Mouse (Mus musculus) urinary bladder, postnatal 4 days (tissue): ENCODE results near the gene Gm527.

ENCODE experiments used
- DNase-seq, 2 experiments: peaks; one replicate each; pipeline ENCODE4 v3.0.0; 2021 to 2022; ENCODE audit warnings: low spot score in 2 of 2

Gene Gm527

DNA sequence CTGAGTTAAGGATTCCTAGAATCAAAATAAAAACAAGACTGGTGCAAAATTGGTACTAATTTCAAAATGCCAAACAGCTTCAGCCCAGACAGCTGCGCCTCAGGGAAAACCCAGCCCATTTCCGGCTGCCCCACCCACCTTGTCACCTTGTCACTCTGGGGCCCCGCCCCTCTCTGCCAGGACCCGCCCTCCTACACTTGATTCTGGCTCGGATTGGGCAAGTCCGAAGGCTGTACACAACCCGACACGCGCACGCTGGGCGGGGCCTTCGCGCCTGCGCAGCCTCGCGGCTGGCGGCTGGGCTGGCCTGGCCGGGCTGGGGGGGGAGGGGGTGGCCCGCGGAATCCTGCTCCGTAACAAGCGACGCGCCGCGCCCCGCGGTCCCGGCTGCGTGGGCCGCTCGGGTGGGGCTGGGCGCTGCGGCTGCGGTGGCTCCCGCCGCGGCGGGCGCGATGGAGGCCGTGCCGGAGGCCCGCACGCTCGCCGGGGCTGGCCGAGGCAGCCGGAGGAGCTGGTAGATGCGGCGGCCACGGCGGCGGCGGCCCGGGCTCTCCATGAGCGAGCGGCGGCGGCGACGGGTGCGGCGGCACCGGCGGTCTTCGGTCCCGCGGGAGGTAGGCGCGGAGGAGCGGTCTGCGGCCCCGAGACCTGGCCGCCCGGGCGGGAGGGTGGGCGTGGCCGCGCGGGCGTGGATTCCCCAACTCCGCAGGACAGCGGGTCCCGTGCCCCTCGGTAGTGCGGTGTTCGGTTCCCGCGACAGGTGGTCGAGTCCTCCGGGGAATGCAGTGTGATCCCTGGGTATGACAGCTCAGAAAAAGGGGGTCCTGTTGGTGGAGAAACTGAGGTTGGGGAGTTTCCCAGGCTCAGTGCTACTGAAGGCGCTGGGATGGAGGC lies at the start of gene Gm527:
Gene Gm527, plus strand, starts transcription at position 329 of the 894 bp plus-strand sequence.
- DNase-seq = peak; percentile 92 to 94

DNA sequence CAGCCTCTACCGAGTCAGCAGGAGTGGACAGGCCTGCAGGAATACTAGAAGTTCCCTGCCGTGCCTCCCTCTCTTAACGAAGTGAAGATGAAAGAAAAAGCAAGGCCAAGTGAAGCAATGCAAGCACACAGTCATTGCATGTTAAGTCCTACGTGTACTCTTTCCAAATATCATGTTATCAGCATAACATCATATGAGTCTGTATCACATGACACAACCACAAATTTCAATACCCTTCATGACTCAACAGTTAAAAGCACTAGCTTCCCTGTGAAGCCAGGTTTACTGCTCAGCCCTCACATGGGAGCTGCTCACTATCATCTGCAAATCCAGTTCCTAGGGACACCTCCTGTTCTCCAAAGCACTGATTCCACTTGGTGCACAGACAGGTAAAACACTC lies 46.6 kb upstream of the Gm527 start:
- DNase-seq = no peak

DNA sequence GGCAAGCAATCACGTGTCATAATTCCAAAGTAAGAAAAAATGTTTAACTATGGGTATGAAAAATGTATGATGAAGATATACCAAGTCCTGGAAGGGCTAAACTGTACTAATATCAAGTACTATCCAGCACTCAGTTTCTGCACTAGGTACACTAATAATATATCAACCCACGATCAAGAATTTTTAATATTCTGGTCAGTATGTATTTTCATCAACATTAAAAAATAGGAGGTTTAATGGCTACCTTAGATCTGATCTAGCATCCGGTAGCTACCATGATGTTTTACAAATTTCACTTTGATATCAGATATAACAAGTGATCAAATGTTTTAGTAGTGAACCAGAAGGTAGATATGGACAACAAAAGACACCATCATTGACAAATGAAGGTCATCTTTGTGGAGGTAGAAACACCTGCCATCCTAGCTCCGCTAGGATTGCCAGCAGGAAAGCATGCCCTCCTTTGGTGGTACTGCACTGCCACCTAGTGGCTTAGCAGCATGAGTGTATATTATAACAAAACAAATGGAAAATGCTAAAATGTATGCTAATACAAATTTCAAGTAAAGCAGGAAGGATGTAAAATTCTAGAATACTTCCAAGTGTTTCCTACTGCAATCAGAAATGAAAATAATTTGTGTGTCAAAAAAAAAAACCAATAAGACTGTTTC lies 20.5 kb upstream of the Gm527 start:
- DNase-seq = peak in 1 of 2 experiments; percentile 63

DNA sequence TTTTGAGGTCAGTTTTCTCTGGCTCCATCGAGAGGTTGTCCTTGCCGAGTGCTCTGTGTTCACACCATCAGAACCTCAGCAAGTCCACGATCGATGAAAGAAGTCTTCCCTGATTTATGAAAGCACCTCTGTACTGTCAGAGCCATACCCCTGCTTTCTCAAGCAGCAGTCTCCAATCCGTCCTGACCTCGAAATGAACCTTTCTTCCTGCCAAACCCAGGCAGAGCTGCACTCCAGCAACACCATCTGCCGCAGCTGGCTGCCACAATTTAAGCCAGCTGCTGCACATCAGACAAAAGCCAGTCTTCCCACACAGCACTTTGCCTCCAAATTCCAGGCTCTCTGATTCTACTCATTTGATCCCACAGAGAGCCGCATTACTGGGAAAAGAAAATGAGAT lies 15.2 kb upstream of the Gm527 start:
- DNase-seq = peak; percentile 59 to 61

DNA sequence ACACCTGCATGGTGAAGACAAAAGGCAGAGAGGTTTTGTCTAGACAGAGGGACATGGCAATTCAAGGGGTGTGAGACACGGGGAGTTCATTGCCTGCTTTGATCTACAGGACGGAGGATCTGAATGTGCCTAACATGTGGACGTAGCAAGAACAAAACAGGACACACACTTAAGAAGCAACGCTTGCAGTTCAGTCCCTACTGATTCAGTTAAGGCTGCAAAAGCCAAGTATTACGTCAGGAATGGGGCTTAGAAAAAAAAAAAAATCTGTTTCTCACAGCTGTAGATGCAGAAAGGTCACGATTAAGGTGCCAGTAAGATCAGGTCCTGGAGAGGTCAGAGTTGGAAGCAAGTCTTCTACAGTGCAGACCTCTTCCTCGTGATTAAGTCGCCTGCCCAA lies 14.5 kb upstream of the Gm527 start:
- no peak for DNase-seq

DNA sequence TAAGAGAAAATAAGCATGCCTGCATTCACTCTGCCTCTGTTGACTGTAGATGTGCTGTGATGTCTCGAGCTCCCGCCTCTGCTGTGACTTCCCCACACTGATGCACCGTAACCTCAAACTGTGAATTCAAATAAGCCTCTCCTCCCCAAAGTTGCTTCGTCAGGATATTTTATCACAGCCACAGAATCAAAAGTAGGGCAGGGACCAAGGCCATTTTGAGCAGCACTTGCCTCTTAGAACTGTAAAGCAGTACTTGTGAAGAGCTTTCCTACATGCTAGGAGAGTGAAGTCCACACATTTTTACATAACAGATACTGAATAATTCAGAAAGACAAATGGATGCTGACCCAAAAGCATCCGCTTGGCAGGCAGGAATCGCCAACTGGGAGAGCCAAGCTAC lies 4.7 kb upstream of the Gm527 start:
- no peak for DNase-seq

DNA sequence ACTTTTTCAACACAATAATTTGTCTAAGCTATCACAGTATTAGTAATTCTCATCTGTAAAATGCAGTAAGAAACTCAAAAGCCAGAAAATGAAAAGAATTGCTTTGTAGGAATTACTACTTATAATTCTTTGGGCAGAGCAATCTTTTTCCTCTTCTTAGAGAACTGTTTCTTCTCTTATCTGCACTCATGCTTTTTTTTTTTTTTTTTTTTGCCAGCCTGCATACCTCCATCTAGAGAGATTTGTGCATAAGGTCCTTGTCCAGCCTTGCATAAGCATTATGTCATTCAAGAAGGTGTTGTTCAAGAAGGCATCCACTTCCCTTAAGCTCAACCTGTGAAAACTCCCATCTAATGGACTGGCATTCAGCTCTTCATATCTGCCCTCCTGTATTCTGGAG lies 971 bp upstream of the Gm527 start:
- no peak for DNase-seq

DNA sequence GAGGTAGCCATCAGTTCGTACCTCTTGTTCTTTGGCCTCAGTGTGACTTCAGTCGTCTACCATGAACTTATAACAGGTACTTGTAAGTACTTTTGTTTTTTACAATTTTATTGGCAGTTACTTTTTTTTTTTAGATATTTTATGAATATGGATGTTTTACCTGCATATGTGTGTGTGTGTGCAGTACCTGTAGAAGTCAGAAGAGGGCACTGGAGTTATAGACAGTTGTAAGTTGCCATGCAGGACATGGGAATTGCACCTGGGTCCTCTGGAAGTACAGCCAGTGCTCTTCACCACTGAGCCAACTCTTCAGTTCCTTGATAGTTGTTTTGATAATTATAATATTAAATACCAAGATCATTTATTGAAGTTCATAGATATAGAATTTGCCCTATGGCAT lies 19.8 kb downstream of the Gm527 start:
- DNase-seq = no peak

DNA sequence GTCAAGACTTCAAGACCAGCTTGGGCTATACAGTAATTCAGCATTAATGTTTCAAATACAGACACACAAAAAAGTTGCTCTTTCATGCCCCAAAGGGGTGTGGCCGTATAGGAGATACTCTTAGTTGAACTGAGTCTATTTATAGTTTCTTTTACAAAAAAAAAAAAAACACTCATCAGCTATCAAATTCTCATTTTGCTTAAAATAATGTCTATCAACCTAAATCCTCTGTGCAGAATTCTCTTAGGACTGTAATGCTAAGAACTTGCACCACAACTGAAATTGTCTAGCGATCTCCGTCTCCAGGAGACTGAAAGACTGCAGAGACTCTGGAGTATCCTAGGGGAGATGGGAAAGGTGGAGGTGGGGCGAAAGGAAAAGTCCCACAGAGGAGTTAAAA lies 46.9 kb downstream of the Gm527 start:
- no peak for DNase-seq

DNA sequence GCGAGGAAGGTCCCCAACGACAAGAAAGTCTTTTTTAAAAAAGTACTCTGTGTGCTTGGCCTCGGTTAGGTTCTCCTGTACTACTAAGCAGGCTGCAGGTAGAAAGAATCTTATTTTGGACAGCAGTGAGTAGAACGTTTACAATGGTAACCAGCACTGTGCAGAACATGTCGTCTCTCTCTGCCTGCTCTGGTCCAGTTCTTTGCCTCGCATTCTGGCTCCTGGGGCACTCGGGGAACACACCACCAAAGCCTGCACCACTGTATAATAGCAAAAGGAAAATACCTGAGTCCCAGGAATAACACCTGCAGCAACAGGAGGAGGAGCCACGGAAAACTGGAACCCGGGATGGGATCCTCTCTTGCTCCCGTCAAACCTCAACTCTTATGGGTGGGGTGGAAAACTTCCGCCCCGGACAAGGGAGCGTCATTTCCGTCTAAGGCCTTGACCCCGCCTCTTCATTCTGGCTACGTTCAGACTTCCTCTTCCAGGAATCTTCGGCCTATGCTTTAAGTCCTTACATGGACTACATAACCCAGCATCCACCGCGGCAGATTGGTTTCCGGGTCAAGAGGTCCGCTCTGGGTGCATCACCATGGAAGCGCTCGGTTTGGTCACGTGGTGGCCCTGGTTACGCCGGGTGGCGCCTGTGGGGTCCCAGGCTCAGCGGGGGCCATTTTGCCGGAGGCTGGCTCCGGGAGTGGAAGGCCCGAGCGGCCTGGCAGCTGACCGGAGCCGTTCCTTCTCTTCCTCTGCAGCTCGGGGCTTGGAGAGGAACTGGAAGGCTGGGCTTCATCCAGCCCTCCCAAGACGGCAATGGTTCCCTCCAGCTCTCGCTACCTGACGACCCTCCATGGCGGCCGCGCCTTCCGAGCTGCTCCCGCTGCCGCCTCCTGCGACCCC lies 47.7 kb downstream of the Gm527 start, which contains the start of the genes Klhl28 and Togaram1:
Gene Klhl28, minus strand, starts transcription at position 411 of the 903 bp plus-strand sequence.
Gene Togaram1, plus strand, starts transcription at position 681 of the 903 bp plus-strand sequence.
- DNase-seq = peak; percentile 98 to 99

DNA sequence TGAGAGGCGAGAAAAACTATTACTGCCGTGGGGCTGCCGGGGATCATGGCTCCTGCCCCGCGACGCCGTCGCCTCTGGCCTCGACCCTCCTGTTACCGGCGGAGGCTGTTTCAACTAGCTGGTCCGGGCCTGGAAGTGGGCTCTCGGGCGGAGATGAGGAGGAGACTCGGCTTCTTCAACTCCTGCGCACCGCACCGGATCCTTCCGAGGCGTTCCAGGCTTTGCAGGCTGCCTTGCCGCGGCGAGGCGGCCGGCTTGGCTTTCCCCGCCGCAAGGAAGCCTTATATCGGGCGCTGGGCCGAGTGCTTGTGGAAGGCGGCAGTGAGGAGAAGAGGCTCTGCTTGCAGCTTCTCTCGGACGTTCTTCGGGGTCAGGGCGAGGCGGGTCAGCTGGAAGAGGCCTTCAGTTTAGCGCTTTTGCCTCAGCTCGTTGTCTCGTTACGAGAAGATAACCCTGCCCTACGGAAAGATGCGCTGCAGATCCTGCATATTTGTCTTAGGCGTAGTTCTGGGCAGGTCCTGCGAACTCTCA lies 48.5 kb downstream of the Gm527 start:
- DNase-seq = peak in 1 of 2 experiments; percentile 40

DNA sequence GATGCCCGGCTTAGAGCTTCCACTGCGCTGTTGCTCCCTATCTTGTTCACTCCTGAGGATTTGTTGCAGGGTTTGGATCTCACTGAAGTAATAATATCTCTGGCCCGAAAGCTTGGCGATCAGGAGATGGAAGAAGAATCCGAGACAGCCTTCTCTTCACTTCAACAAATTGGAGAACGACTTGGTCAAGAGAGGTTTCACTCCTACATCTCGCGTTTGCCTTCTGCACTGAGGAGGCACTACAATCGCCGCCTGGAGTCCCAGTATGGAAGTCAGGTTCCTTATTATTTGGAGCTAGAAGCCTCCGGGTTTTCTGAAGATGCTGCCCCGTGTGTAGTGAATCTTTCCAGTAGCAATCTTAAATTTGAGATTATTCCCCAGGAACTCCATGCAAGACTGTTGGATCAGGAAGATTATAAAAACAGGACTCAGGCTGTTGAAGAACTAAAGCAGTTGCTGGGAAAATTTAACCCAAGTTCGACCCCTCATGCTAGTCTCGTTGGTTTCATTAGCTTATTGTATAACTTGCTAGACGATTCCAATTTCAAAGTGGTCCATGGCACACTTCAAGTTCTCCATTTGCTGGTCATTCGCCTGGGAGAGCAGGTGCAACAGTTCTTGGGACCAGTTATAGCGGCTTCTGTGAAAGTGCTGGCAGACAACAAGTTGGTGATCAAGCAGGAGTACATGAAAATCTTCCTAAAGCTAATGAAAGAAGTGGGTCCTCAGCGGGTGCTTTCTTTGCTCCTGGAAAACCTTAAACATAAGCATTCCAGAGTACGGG lies 49.1 kb downstream of the Gm527 start:
- no peak for DNase-seq

DNA sequence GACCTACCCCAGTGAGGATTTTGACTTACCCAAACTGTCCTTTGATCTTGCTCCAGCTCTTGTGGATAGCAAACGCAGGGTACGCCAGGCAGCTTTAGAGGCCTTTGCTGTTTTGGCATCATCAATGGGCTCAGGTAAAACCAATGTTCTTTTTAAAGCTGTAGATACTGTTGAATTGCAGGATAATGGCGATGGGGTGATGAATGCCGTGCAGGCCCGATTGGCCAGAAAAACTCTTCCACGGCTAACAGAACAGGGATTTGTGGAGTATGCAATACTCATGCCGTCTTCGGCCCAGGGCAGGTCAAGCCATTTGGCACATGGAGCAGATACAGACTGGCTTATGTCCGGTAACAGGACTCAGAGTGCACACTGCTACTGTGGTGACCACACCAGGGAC lies 49.8 kb downstream of the Gm527 start:
- no peak for DNase-seq

DNA sequence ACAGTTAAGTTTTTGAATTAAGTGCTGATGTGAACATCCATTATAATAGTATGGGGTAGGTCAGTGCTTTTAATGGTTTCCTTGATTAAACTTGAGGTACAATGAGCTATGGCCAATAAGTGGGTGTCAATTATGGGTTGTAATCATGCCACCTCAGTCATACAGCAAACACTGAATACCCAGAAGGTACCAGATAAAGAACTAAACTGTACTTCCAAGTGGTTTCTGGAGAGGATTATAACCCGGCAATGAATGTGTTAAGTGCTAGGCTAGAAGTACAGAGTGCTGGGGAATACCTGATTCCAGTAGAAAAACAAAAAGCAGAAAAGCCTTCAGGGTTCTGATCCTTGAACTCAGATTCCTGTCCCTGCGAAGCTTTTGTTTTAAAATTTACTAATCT lies 50.4 kb downstream of the Gm527 start:
- DNase-seq = no peak

DNA sequence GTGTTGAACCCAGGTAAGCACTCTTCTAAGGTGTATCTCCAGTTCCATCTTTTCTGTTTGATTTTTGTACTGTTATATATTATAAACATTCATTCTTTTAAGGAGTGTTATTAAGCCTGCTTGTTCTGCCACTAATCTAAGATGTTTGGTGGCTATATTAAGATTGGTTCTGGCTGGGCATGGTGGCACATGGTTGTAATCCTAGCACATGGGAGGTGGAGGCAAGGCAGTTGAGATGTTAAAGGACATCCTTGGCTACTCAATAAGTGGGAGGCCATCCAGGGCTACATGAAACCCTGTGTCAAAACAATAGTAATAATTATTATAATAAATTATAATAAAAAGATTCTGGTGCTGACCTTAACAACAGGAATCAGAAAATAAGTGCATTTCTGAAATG lies 53.7 kb downstream of the Gm527 start:
- no peak for DNase-seq

DNA sequence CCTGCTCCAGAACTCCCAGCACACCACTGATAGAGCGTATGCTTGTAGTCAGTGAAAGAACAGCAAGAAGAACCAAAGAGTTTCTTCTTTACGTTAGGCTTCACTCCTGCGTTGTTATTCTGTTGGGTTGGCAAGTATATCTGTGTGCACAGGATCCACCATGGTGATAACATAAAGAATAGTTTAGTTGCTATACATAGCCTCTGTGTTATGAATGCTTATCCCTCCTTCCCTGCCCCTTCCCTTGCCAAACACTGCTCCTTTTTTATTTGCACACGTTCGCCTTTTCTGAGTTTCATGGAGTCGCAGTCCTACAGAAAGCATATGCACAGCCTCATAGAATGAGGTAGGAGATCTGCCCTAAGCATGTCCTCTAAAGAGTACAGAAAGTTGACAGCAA lies 54.4 kb downstream of the Gm527 start:
- DNase-seq = no peak
